Mouse (Mus musculus) sigmoid colon, adult 10 weeks (tissue): ENCODE results near the gene Olfr572. TPM values are rescaled to one million over a fixed set of nuclear protein-coding genes. Genes with fewer than 3 reads are reported as not detected.

Experiments
- polyA plus RNA-seq: library from polyadenylated mRNA; stranded (reverse); fragments of 350-450 nt; fragmentation: Illumina TruSeq; extraction: RNeasy Lipid Tissue Mini Kit (QIAGEN cat#74804); gene quantifications from one replicate; pipeline ENCODE4 v1.2.3, GENCODE M21; 2014; ENCODE audit warnings: low read depth, low replicate concordance

Olfr572 gene
- not detected for polyA plus RNA-seq

DNA sequence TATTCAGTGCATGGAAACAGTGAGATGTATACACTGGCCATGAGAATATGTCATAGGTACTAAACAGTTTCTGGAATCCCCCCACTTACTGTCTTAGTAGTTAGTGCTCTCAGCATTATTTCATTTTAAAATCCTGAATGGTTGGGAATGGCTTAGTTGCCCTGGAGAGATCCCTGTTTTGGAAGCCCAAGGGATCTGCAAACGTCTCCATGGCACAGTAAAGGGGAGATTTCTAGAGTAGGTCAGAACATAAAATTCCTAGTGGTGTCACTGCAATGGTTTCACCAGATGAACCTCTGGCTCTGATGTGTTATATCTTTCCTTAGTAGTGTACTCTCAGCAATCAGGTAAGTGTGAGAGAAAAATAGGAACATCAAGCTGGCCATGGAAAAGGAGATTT, at the start of gene Olfr572:
Gene Olfr572 (plus strand): TSS at position 301 of the 400 bp plus-strand sequence.

GRCm38 (mm10) chr7:102876822-102877221, 47.4 kb upstream of the Olfr572 start, which contains the start of gene Olfr568:
Gene Olfr568 (plus strand): TSS chr7:102877122.

DNA sequence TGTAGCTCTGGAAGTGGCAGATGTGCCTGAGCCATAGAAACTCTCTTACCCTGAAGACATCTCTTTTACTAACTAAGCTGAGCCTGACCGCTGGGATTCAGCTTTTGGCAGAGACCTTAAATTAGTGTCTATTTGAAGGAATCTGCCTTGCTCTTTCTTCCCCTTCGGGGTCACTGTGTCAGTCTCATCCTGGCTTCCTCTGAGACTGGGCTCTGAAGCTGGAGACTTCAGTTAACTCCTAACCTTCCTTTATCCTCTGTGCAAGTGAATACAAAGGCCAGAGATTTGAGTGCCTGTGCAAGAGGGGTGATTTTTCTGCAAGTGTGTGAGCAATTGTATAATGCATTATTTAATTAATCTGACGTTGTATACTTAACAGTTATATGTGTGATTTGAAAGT, 33.4 kb upstream of the Olfr572 start, which contains the start of gene Olfr569:
Gene Olfr569 (minus strand): TSS at position 101 of the 400 bp plus-strand sequence.

GRCm38 (mm10) chr7:102917032-102917875, 7.0 kb upstream of the Olfr572 start, which contains the start of gene Olfr571:
Gene Olfr571 (minus strand): TSS chr7:102917536.

GRCm38 (mm10) chr7:102942475-102942874, 18.3 kb downstream of the Olfr572 start, which contains the start of gene Olfr573-ps1:
Gene Olfr573-ps1 (minus strand): TSS chr7:102942575.

DNA sequence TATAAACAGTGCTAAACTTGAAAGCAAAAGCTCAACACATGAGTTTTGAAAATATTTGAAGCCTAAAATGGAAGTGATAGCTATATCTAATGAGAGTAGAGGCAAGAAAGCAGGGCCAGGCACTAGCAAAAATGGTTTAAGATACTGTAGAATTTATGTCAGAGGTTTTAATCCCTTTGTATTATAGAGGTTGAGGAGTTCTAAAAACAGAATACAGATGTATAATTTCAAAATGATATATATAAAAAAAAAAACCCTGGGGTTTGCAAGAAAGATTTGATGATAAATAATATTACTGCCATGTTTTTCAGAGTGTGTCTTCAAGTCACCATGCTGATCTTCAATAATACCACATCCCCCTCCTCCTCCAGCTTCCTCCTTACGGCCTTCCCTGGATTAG, 24.0 kb downstream of the Olfr572 start, which contains the start of gene Olfr574:
Gene Olfr574 (plus strand): TSS at position 301 of the 400 bp plus-strand sequence.

DNA sequence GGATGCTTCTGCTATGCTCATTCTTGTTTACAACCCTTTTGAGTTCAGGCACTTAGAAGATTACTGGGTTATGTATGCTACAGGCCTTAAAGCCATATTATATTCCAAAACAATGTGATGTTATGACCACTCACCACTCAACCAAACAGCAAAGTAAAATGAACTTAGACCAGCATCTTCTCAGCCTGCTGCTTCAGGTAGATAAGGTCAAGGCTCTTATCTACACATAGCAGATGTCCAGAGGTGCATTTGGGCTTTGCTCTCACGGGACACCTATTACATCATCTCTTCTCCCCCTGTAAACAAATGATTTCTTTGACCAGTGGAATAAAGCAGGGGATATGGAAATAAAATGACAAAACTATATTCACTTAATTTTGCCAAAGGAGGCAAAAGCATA, 34.4 kb downstream of the Olfr572 start, which contains the start of gene Olfr575:
Gene Olfr575 (minus strand): TSS at position 183 of the 400 bp plus-strand sequence.

DNA sequence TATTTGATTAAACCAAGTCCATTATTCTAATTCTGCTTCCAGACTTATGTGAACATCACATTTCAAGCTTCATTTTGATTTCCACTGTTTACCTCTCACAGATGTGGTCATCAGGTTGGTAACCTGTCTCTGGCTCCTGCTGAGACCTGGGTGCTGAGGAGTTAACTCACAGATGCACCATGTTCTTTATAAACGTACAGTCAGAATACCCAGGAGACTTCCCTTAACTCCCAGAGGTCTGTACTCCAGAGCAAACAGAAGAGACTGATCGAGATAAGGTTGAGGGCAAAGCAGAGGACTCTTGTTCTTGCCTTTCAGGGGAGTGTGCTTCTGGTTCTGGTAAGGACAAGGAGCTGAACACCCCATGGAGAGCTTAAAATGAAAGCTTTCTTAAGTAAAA, 38.2 kb downstream of the Olfr572 start, which contains the start of gene Olfr576:
Gene Olfr576 (plus strand): TSS at position 301 of the 400 bp plus-strand sequence.

DNA sequence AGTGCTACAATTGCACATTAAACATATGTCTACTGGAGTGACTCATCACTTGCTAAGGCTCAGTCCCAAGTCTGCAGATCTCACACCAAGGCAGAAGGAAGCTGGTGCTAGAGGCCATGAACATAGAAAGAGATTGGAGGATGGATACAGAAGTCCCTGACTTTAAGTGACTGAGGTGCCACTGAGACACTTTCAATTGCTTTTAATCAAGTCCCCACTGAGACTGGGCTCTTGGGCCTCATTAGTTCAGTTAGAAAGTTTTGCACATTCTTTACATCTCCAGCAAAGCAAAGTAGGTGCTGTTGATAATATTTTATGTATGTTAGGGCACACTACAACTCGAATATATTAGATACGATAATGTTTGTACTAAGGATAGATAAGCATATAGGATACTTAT, 51.6 kb downstream of the Olfr572 start, which contains the start of gene Olfr577:
Gene Olfr577 (minus strand): TSS at position 101 of the 400 bp plus-strand sequence.

Other genes starting within 250 kb of the Olfr572 start
- 12.6 TPM for gene Trim68, start 237.1 kb upstream of the Olfr572 start, polyA plus RNA-seq
- not detected for gene Olfr557, start 228.5 kb upstream of the Olfr572 start, polyA plus RNA-seq
- gene Olfr558, start 222.2 kb upstream of the Olfr572 start, polyA plus RNA-seq: 5.8 TPM
- not detected for gene Olfr33, start 205.3 kb upstream of the Olfr572 start, polyA plus RNA-seq
- not detected for gene Olfr559, start 196.9 kb upstream of the Olfr572 start, polyA plus RNA-seq
- 2.3 TPM for gene Olfr560, start 165.0 kb upstream of the Olfr572 start, polyA plus RNA-seq
- gene Olfr78, start 164.9 kb upstream of the Olfr572 start, polyA plus RNA-seq: 25.4 TPM
- gene Olfr561, start 153.2 kb upstream of the Olfr572 start, polyA plus RNA-seq: not detected
- not detected for gene Olfr564, start 120.9 kb upstream of the Olfr572 start, polyA plus RNA-seq
- gene Olfr566, start 65.6 kb upstream of the Olfr572 start, polyA plus RNA-seq: not detected
- not detected for gene Olfr568, start 47.3 kb upstream of the Olfr572 start, polyA plus RNA-seq
- not detected for gene Olfr569, start 33.5 kb upstream of the Olfr572 start, polyA plus RNA-seq
- not detected for gene Olfr570, start 29.8 kb upstream of the Olfr572 start, polyA plus RNA-seq
- gene Olfr571, start 6.9 kb upstream of the Olfr572 start, polyA plus RNA-seq: not detected
- gene Olfr573-ps1, start 18.2 kb downstream of the Olfr572 start, polyA plus RNA-seq: not detected
- not detected for gene Olfr574, start 24.1 kb downstream of the Olfr572 start, polyA plus RNA-seq
- not detected for gene Olfr575, start 34.4 kb downstream of the Olfr572 start, polyA plus RNA-seq
- gene Olfr576, start 38.3 kb downstream of the Olfr572 start, polyA plus RNA-seq: not detected
- not detected for gene Olfr577, start 51.5 kb downstream of the Olfr572 start, polyA plus RNA-seq
- gene Olfr578, start 64.9 kb downstream of the Olfr572 start, polyA plus RNA-seq: not detected
- not detected for gene Olfr582, start 113.6 kb downstream of the Olfr572 start, polyA plus RNA-seq
- not detected for gene Olfr583, start 126.9 kb downstream of the Olfr572 start, polyA plus RNA-seq
- not detected for gene Olfr584, start 157.5 kb downstream of the Olfr572 start, polyA plus RNA-seq
- gene Olfr585, start 173.3 kb downstream of the Olfr572 start, polyA plus RNA-seq: not detected
- gene Olfr586, start 201.2 kb downstream of the Olfr572 start, polyA plus RNA-seq: not detected
- gene Olfr588-ps1, start 216.5 kb downstream of the Olfr572 start, polyA plus RNA-seq: not detected
- gene Olfr589, start 231.9 kb downstream of the Olfr572 start, polyA plus RNA-seq: not detected